Mouse (Mus musculus): ENCODE results near the gene Pax7. TPM values are rescaled to one million over a fixed set of nuclear protein-coding genes. Genes with fewer than 3 reads are reported as not detected.

Pax7 gene
- polyA plus RNA-seq, 1 experiment from 2014 or later: 2.2 TPM

GRCm38 (mm10) chr4:139705986-139706385, 127.3 kb downstream of the Pax7 start:
- no peak overlapping the region for H3K9ac ChIP-seq (ENCODE audit: low read depth, low read length)
- H3K4me1 ChIP-seq (replicated peaks; ENCODE audit: control insufficient read depth, insufficient read depth, low read length): peaks cover 3% of the 10 kb centered on the region; the same call in 1 of the 2 replicates
- no peak for ATAC-seq (ENCODE audit: low FRiP score)
- no peak for DNase-seq (ENCODE audit: low spot score)
- H3K27ac ChIP-seq (ENCODE audit: low read depth, low read length): no peak overlapping the region
- no peaks in the 10 kb centered on the region for H3K9me3 ChIP-seq (ENCODE audit: control insufficient read depth, low read length)
- no peaks in the 10 kb centered on the region for H3K27me3 ChIP-seq (ENCODE audit: control insufficient read depth, insufficient read depth, low read length)
- H3K4me2 ChIP-seq (replicated peaks; ENCODE audit: low read depth, low read length): no peak overlapping the region
- no peak overlapping the region for H3K4me3 ChIP-seq (ENCODE audit: low read depth, low read length)
- H3K36me3 ChIP-seq (ENCODE audit: control insufficient read depth, insufficient read depth, low read length): no peaks in the 10 kb centered on the region
- 90% methylated on average over 5 of the region's 5 CpGs for whole genome bisulfite sequencing

- Histone ChIP-seq H3K9ac (ENCODE audit: low read depth, low read length) (no peak overlapping the region), H3K36me3 (ENCODE audit: control insufficient read depth, insufficient read depth, low read length) (no peaks in the 10 kb centered on the region), H3K9me3 (ENCODE audit: control insufficient read depth, low read length) (no peaks in the 10 kb centered on the region), H3K4me1 (replicated peaks; ENCODE audit: control insufficient read depth, insufficient read depth, low read length) (no peaks in the 10 kb centered on the region), H3K4me2 (replicated peaks; ENCODE audit: low read depth, low read length) (no peak overlapping the region), H3K27me3 (ENCODE audit: control insufficient read depth, insufficient read depth, low read length) (no peaks in the 10 kb centered on the region), H3K27ac (ENCODE audit: low read depth, low read length) (no peak overlapping the region), H3K4me3 (ENCODE audit: low read depth, low read length) (no peak overlapping the region)
- no peak for DNase-seq (ENCODE audit: low spot score)
- no peak for ATAC-seq (ENCODE audit: low FRiP score)
- WGBS: 81% methylated on average over 11 of the region's 11 CpGs
Observed at GRCm38 (mm10) chr4:139703468-139703867, 129.9 kb downstream of the Pax7 start.

DNA sequence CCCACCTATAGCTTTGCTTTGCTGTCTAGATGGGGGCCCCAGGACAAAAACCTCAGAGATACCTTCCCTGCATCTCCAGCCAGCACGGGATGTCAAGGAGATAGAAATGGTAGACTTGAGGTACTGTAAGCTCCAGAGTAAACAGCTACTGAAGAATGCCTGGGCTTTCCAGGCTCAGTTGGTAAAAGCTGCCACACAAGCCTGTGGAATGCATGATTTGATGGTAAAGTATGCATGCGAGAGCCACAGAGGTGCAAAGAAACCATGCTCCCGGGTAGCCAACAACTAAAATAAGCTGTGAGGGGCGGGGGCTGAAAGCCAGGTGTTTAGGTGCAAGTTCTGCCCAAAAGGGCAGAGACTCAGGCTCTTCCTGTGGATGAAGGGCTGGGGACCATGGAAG, 130.4 kb downstream of the Pax7 start:
- no peaks in the 10 kb centered on the region for H3K36me3 ChIP-seq (ENCODE audit: control insufficient read depth, insufficient read depth, low read length)
- 75% methylated on average over 4 of the region's 4 CpGs for WGBS
- ATAC-seq (ENCODE audit: low FRiP score) (no peak), DNase-seq (ENCODE audit: low spot score) (no peak)
- H3K4me2 ChIP-seq (replicated peaks; ENCODE audit: low read depth, low read length): no peak overlapping the region
- no peak overlapping the region for H3K9ac ChIP-seq (ENCODE audit: low read depth, low read length)
- 0 out of 2 replicates have a peak, but pooled peaks cover 2% of the 10 kb centered on the region for H3K4me1 ChIP-seq (replicated peaks; ENCODE audit: control insufficient read depth, insufficient read depth, low read length)
- no peaks in the 10 kb centered on the region for H3K27me3 ChIP-seq (ENCODE audit: control insufficient read depth, insufficient read depth, low read length)
- H3K27ac ChIP-seq (ENCODE audit: low read depth, low read length): no peak overlapping the region
- no peak overlapping the region for H3K4me3 ChIP-seq (ENCODE audit: low read depth, low read length)
- H3K9me3 ChIP-seq (ENCODE audit: control insufficient read depth, low read length): no peaks in the 10 kb centered on the region

GRCm38 (mm10) chr4:139698602-139699001, 134.7 kb downstream of the Pax7 start:
- Histone ChIP-seq H3K4me1 (replicated peaks; ENCODE audit: control insufficient read depth, insufficient read depth, low read length) (0 out of 2 replicates have a peak, but pooled peaks cover 6% of the 10 kb centered on the region), H3K9ac (ENCODE audit: low read depth, low read length) (no peak overlapping the region), H3K27me3 (ENCODE audit: control insufficient read depth, insufficient read depth, low read length) (no peaks in the 10 kb centered on the region), H3K27ac (ENCODE audit: low read depth, low read length) (no peak overlapping the region), H3K9me3 (ENCODE audit: control insufficient read depth, low read length) (no peaks in the 10 kb centered on the region), H3K4me2 (replicated peaks; ENCODE audit: low read depth, low read length) (no peak overlapping the region), H3K36me3 (ENCODE audit: control insufficient read depth, insufficient read depth, low read length) (no peaks in the 10 kb centered on the region), H3K4me3 (ENCODE audit: low read depth, low read length) (no peak overlapping the region)
- ATAC-seq (ENCODE audit: low FRiP score) (no peak), DNase-seq (ENCODE audit: low spot score) (no peak)
- 52% methylated on average over 8 of the region's 8 CpGs for WGBS

- ATAC-seq (ENCODE audit: low FRiP score): peak; percentile 22; the same call in 1 of the 2 replicates
Observed at GRCm38 (mm10) chr4:139697755-139698154, 135.6 kb downstream of the Pax7 start.

GRCm38 (mm10) chr4:139693315-139693714, 140.0 kb downstream of the Pax7 start:
- Histone ChIP-seq H3K9ac (ENCODE audit: low read depth, low read length) (no peak overlapping the region), H3K36me3 (ENCODE audit: control insufficient read depth, insufficient read depth, low read length) (no peaks in the 10 kb centered on the region), H3K4me1 (replicated peaks; ENCODE audit: control insufficient read depth, insufficient read depth, low read length) (0 out of 2 replicates have a peak, but pooled peaks cover 6% of the 10 kb centered on the region), H3K4me2 (replicated peaks; ENCODE audit: low read depth, low read length) (no peak overlapping the region), H3K9me3 (ENCODE audit: control insufficient read depth, low read length) (no peaks in the 10 kb centered on the region), H3K27ac (ENCODE audit: low read depth, low read length) (no peak overlapping the region), H3K4me3 (ENCODE audit: low read depth, low read length) (no peak overlapping the region), H3K27me3 (ENCODE audit: control insufficient read depth, insufficient read depth, low read length) (no peaks in the 10 kb centered on the region)
- ATAC-seq (ENCODE audit: low FRiP score): no peak
- DNase-seq (ENCODE audit: low spot score): no peak
- WGBS: 33% methylated on average over 5 of the region's 5 CpGs

More at GRCm38 (mm10) chr4:139697755-139698154, 135.6 kb downstream of the Pax7 start:
- Histone ChIP-seq H3K36me3 (ENCODE audit: control insufficient read depth, insufficient read depth, low read length) (no peaks in the 10 kb centered on the region), H3K9me3 (ENCODE audit: control insufficient read depth, low read length) (no peaks in the 10 kb centered on the region), H3K9ac (ENCODE audit: low read depth, low read length) (no peak overlapping the region), H3K27me3 (ENCODE audit: control insufficient read depth, insufficient read depth, low read length) (no peaks in the 10 kb centered on the region), H3K4me3 (ENCODE audit: low read depth, low read length) (no peak overlapping the region), H3K4me1 (replicated peaks; ENCODE audit: control insufficient read depth, insufficient read depth, low read length) (0 out of 2 replicates have a peak, but pooled peaks cover 6% of the 10 kb centered on the region), H3K4me2 (replicated peaks; ENCODE audit: low read depth, low read length) (no peak overlapping the region), H3K27ac (ENCODE audit: low read depth, low read length) (no peak overlapping the region)
- DNase-seq (ENCODE audit: low spot score): peak; percentile 46
- WGBS: 6% methylated on average over 9 of the region's 9 CpGs

- WGBS: 41% methylated on average over 7 of the region's 7 CpGs
- Histone ChIP-seq H3K9ac (ENCODE audit: low read depth, low read length) (no peak overlapping the region), H3K27me3 (ENCODE audit: control insufficient read depth, insufficient read depth, low read length) (no peaks in the 10 kb centered on the region), H3K36me3 (ENCODE audit: control insufficient read depth, insufficient read depth, low read length) (no peaks in the 10 kb centered on the region), H3K9me3 (ENCODE audit: control insufficient read depth, low read length) (no peaks in the 10 kb centered on the region), H3K4me1 (replicated peaks; ENCODE audit: control insufficient read depth, insufficient read depth, low read length) (no peaks in the 10 kb centered on the region), H3K4me2 (replicated peaks; ENCODE audit: low read depth, low read length) (no peak overlapping the region), H3K4me3 (ENCODE audit: low read depth, low read length) (no peak overlapping the region), H3K27ac (ENCODE audit: low read depth, low read length) (no peak overlapping the region)
- DNase-seq (ENCODE audit: low spot score): no peak
- no peak for ATAC-seq (ENCODE audit: low FRiP score)
Observed at GRCm38 (mm10) chr4:139689627-139690269, 143.6 kb downstream of the Pax7 start.

GRCm38 (mm10) chr4:139688058-139688457, 145.3 kb downstream of the Pax7 start:
- H3K36me3 ChIP-seq (ENCODE audit: control insufficient read depth, insufficient read depth, low read length): no peaks in the 10 kb centered on the region
- no peak overlapping the region for H3K27ac ChIP-seq (ENCODE audit: low read depth, low read length)
- 62% methylated on average over 9 of the region's 9 CpGs for WGBS
- H3K4me3 ChIP-seq (ENCODE audit: low read depth, low read length): no peak overlapping the region
- H3K27me3 ChIP-seq (ENCODE audit: control insufficient read depth, insufficient read depth, low read length): no peaks in the 10 kb centered on the region
- ATAC-seq (ENCODE audit: low FRiP score): no peak
- H3K9ac ChIP-seq (ENCODE audit: low read depth, low read length): no peak overlapping the region
- no peak for DNase-seq (ENCODE audit: low spot score)
- no peaks in the 10 kb centered on the region for H3K9me3 ChIP-seq (ENCODE audit: control insufficient read depth, low read length)
- no peaks in the 10 kb centered on the region for H3K4me1 ChIP-seq (replicated peaks; ENCODE audit: control insufficient read depth, insufficient read depth, low read length)
- no peak overlapping the region for H3K4me2 ChIP-seq (replicated peaks; ENCODE audit: low read depth, low read length)
